Mouse (Mus musculus) liver, adult (tissue): ENCODE results near the gene Pak7.

Source experiments
- GATA4 ChIP-seq: IDR thresholded peaks from 2 replicates; pipeline ENCODE4 v1.6.1; 2014; ENCODE audit warnings: mild to moderate bottlenecking, low read length; ENCODE audit not compliant: insufficient replicate concordance

Gene Pak7

DNA sequence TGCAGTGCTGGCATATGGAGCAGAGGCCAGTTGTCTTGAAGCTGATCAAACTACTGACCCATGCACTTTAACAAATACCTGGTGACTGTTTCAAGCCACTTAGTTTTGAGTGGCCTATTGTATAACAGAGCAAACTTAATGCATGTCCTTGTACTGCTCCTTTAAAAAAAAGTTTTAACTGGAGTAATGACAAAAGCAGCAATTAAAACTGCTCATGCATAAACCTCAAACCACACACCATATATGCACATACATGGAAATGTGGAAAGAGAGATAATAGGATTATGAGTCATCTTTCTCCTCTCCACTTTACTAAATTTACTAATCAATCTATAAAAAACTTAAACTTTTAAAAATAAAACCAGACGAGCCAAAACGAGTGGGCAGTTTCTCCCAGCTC, 291.8 kb downstream of the Pak7 start:
- no peak for TF ChIP-seq GATA4

DNA sequence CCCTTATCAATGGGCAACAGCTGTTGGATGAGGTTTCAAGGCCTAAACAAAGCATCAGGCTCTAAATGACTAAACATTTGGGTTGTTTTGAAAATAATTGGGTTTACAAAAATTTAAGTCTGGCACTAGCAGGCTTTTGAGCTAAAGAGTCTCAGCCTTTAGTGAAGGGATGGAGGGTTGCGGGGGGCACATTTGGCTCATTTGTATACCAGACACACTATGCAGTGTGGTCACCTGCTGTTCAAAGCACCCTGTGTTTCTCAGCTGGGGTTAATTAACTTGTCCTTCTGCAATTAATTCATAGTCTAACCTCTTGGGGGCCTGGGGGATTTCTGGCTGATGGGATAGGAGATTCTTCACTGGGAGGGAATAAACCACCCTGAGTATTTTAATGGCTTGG, 323.4 kb downstream of the Pak7 start:
- TF ChIP-seq GATA4 = no peak

DNA sequence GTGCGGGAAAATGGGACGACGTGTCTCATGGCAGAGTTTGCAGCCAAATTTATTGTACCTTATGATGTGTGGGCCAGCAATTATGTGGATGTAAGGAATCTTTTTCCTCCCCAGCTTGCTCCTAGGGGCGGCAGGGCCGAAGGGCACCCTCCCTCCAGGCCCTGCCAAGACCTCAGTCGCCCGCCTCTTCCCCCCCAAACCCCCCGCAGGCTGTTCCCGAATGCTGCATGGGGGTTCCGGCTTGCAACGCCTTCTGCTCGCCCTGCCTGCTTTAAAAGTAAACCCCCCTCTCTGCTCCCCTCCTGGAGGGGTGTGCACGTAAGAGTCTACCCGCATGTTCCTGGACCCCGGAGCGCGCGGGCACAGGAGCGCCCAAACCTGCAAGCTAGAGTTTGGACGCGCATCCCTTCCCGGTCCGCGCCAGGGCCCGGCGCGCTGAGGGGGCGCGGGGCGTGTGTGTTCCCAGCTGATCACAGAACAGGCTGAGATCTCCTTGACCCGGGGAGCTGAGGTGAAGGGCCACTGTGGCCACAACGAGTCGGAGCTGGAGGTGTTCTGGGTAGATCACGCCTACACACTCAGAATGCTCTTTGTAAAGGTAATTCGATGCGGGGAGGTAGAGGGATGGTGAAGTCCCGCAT, 328.6 kb downstream of the Pak7 start:
- TF ChIP-seq GATA4 = no peak

DNA sequence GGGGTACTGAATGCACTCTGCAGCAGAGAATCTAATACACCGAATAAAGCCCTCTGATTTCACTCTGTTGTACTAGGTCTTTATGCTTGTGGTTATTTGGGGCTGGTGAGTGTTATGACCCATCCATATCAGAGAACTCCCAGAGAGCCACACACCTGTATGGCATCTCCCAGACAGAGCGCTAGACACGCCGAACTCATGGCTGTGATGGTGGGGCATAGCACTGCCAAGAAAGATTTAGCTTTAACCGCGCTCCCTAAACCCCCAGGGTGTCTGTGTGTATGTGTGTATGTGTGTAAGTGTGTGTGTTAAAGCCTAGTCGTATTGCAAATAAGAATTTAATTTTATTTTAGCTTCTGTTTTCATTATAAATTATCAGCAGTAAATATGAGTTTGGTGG, 329.4 kb downstream of the Pak7 start:
- no peak for TF ChIP-seq GATA4

DNA sequence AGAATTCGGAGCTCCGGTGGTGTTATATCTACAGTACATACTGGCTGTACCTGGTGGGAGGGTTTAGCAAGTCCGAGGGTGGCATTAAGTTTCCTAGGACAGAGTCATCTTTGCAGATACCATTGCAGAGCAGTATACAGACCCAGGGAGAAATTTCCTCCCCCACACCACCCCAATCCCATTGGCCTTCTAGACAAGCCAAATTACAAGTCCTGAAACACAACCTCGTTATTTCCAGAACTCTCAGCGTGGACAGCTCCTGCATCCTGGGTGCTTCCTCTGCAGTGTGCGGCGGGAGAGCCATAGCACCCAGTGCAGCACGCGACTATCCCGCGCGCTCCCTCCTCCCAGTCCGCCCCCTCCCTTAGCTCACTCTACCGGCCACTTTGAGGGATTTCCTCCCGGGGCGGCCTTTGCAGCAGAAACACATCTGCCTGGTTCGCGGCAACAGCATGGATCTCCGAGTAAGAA, 329.9 kb downstream of the Pak7 start:
- no peak for TF ChIP-seq GATA4

DNA sequence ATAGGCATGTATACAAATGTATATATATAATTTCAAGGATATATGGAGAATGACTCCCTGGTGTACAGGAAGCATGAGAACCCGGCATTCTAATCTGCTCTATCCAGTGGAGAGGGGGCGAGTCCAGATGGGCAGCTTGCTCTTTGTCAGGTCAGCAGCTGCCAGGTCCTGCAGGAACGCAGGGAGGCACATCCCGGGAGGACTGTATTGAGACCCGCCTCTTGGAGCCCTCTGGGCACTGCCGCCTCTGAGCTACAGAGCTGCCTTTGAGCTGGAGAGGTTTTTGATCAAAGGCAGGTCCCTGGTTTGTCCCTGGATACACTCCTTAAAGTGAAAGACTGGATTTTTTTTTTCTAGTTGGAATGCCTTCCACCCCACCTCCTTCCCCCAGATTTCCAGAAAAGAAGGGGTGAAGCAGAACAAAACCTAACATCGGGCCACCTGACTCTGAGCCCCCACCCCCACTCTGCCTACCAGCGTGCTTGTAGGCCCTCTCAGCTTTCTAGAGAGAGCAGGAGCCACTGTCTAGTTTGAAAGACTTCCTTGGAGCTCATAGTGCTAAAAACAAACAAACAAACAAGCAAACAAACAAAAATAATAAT, 336.0 kb downstream of the Pak7 start, which contains the start of gene Lamp5:
TSS of gene Lamp5 (plus strand) at position 552 of the 602 bp plus-strand sequence.
- TF ChIP-seq GATA4 = no peak

DNA sequence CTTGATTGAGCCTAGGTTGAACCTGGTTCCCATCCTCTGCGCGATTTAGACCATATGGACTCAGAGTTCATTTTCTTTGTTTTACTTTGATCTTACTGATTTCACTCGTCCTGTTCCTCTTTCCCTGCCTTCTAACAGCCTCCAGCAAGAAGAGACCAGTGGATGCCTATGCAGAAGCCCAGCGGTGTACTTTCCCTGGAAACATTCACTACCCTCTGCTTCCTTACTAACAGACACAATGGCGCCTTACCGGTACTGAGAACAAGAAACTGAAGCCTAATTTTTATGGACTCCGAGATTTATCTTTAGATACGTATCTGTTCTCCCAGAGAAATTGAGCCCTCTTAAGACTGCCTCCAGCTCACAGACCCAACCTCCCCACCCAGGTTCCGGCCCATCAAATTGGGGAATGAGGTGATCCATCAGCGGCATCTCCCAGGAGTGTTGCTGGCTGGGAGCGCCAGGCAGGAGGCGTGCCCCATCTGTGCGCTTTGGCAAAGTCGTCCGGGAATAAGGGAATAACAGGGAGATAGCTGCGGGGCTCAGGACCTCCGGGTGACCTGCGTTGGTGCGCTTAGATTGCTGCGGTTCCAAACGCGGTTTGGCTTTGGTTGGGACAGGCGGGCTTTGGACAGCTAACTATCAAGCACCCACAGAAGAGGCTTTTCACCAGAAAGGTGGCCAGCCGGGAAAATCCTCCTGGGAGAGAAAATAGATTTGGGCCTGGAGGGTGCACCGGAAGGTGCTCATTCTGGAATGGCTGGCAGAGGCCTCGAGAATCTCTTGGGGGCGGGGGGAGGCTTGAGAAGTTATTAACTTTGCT, 336.8 kb downstream of the Pak7 start:
- TF ChIP-seq GATA4 = no peak

DNA sequence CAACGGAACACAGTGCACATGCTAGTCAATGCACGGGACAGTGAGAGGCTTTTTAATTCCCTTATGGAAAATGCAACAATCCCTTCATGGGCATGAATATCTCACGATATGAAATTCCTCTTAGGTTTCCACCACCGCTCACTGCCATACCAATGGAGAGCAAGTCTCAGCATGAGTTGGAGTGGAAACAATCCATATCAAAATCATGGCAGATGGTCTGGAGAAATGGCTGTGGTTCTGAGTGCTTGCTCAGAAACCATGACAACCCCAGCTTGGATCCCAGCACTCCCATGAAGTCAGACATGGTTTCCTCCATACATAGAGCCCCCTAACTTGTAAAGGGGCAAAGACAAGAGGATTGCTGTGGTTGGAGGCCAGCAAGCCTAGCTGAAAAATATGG, 339.3 kb downstream of the Pak7 start:
- TF ChIP-seq GATA4 = no peak
